ENCODE assay signal across 20 mouse cellular contexts in the genomic region with DNA sequence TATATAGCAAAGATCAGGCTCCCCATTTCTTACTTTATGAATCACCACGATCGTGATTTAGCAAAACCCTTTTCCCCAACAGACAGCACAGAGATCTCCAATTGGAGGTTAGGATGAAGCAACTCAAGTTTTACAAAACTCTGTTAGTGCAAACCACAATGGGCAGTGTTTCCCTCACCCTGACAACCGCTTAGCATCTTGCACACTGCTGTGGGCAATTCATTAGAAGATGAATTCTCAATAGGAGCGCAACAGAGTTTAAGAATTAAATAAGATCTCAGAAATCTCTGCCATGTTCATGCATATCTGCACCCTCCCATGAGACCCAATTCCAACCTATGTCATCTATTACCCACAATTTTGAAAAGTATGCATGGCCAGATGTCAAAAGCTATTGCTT.
DNase-seq lines count a peak whose midpoint lies in the region; ATAC-seq and TF ChIP-seq lines count a peak whose summit lies in the region.
"Had no signal": no experiment of that assay in that cellular context is flagged by ENCODE, and none has a peak within 500 bp of the region (broad histone marks: within the 10 kb centered on the region; RNA-seq: fewer than 3 reads in every experiment).

No protein-coding gene starts in this region.

- DNase-seq in cerebellum, adult 9-10 months, result peak; percentile 12
- DNase-seq in cerebellum, postnatal 4 days (ENCODE audit: low spot score in 2 of 2), result no peak
- no peak for DNase-seq in layer of hippocampus, adult 2 months (ENCODE audit: low spot score in 2 of 2)
- no peak for DNase-seq in layer of hippocampus, adult 18-20 months (ENCODE audit: low spot score in 2 of 2)
- DNase-seq in lung, postnatal 14 days, result no peak
- DNase-seq: adrenal gland, postnatal 14 days; cerebellum, adult 18-20 months; cerebellum, postnatal 10 days; embryo, embryonic 11 days; gastrocnemius, postnatal 14 days; heart, adult 2 months; heart, postnatal 14 days had no signal

- H3K4me2 ChIP-seq in neural tube, embryonic 15.5 days, result peak overlapping the region; percentile 0
- H3K4me2 ChIP-seq: embryonic facial prominence, embryonic 15.5 days; forebrain, embryonic 15.5 days; heart, embryonic 11.5 days; heart, embryonic 15.5 days had no signal

- peaks cover 2% of the 10 kb centered on the region; the same call in 1 of the 2 replicates for H3K4me1 ChIP-seq in embryonic fibroblast, embryonic 13.5 days (ENCODE audit: control insufficient read depth, insufficient read depth, low read length)
- peaks cover 41% of the 10 kb centered on the region for H3K4me1 ChIP-seq in neural tube, embryonic 15.5 days

- no peak for TF ChIP-seq POLR2A in embryonic fibroblast, embryonic 13.5 days (IDR thresholded peaks at IDR 0.05; ENCODE audit: low read depth, low read length)

- 57% methylated on average over 4 of the region's 4 CpGs for WGBS in neural tube, embryonic 15.5 days

- no peaks in the 10 kb centered on the region for H3K27me3 ChIP-seq in neural tube, embryonic 15.5 days (replicated peaks)
- H3K27me3 ChIP-seq: embryonic facial prominence, embryonic 15.5 days; forebrain, embryonic 15.5 days; heart, embryonic 15.5 days; Patski had no signal

- ATAC-seq in neural tube, embryonic 15.5 days (ENCODE audit: low FRiP score), result no peak
- ATAC-seq: activated CD4-positive, CD25-positive, alpha-beta regulatory T cell, adult 4 months; Patski had no signal

- no peak overlapping the region for H3K9ac ChIP-seq in neural tube, embryonic 15.5 days (replicated peaks)
- H3K9ac ChIP-seq: embryonic facial prominence, embryonic 15.5 days; forebrain, embryonic 15.5 days; heart, embryonic 15.5 days had no signal

- H3K9me3 ChIP-seq in neural tube, embryonic 15.5 days (replicated peaks), result no peaks in the 10 kb centered on the region
- H3K9me3 ChIP-seq: embryonic facial prominence, embryonic 15.5 days; forebrain, embryonic 15.5 days; heart, embryonic 15.5 days had no signal

- H3K4me3 ChIP-seq in layer of hippocampus, adult 2 months, result no peak overlapping the region
- H3K4me3 ChIP-seq in embryonic fibroblast, embryonic 13.5 days (ENCODE audit: insufficient read depth, low read length), result no peak overlapping the region
- no peak overlapping the region for H3K4me3 ChIP-seq in neural tube, embryonic 15.5 days (replicated peaks)
- H3K4me3 ChIP-seq: embryonic facial prominence, embryonic 15.5 days; forebrain, embryonic 15.5 days; heart, adult 2 months; heart, embryonic 15.5 days had no signal

- TF ChIP-seq CTCF in layer of hippocampus, adult 2 months (conservative IDR thresholded peaks at IDR 0.05), result no peak
- TF ChIP-seq CTCF in embryonic fibroblast, embryonic 13.5 days (IDR thresholded peaks at IDR 0.05; ENCODE audit: borderline replicate concordance, insufficient read depth, low read length), result no peak

- H3K27ac ChIP-seq in layer of hippocampus, adult 2 months, result 0 out of 2 replicates have a peak overlapping the region, but pooled peaks have one; percentile 5
- H3K27ac ChIP-seq in embryonic fibroblast, embryonic 13.5 days (ENCODE audit: insufficient read depth, low read length), result 0 out of 2 replicates have a peak overlapping the region, but pooled peaks have one; percentile 14
- H3K27ac ChIP-seq in neural tube, embryonic 15.5 days (replicated peaks), result 0 out of 2 replicates have a peak overlapping the region, but pooled peaks have one; percentile 37
- H3K27ac ChIP-seq: embryonic facial prominence, embryonic 15.5 days; forebrain, embryonic 15.5 days; heart, adult 2 months; heart, embryonic 15.5 days had no signal

- no peaks in the 10 kb centered on the region for H3K36me3 ChIP-seq in neural tube, embryonic 15.5 days
- H3K36me3 ChIP-seq: embryonic facial prominence, embryonic 15.5 days; forebrain, embryonic 15.5 days; heart, embryonic 15.5 days had no signal
